Mouse (Mus musculus): ENCODE results near the gene Bbip1. TPM values are rescaled to one million over a fixed set of nuclear protein-coding genes. Genes with fewer than 3 reads are reported as not detected.
"Not testable (repeated sequence)": the region's sequence is repeated elsewhere in the genome, so short reads cannot be mapped to it uniquely, and the experiment has no call there.

Bbip1 gene
- polyA plus RNA-seq, 1 experiment from 2014 or later: 75.7 TPM

DNA sequence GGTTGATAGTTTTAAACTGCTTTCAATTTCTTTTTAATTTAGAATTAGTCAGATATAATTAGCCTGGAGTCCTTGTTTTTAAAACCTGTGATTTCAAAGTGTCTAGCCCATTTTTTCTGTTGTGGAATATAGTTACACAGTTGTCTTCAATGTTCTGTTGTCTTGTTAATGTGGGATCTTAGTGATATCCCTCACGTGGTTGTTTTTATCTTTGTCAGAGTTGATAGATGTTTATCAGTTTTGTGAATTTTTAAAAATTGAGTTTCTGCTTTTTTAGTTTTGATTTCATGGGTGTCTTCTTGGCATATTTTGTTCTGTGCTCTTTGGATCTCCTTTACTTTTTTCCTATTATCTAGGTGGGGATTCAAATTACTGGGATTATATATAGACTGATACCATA, 29.2 kb upstream of the Bbip1 start:
- Histone ChIP-seq H3K9ac (ENCODE audit: low read depth, low read length) (no peak overlapping the region), H3K27me3 (replicated peaks; ENCODE audit: control insufficient read depth, insufficient read depth, low read length) (no peaks in the 10 kb centered on the region), H3K4me3 (ENCODE audit: low read depth, low read length) (no peak overlapping the region), H3K36me3 (ENCODE audit: control insufficient read depth, insufficient read depth) (no peaks in the 10 kb centered on the region; the same call in 1 of the 2 replicates), H3K4me1 (replicated peaks; ENCODE audit: control insufficient read depth, insufficient read depth, low read length) (no peaks in the 10 kb centered on the region), H3K9me3 (ENCODE audit: control insufficient read depth) (no peaks in the 10 kb centered on the region), H3K4me2 (replicated peaks; ENCODE audit: low read depth) (no peak overlapping the region), H3K27ac (ENCODE audit: low read depth, low read length) (no peak overlapping the region)
- no peak for ATAC-seq
- WGBS: 69% methylated on average over 1 of the region's 1 CpGs
- no peak for TF ChIP-seq CTCF (IDR thresholded peaks at IDR 0.05; ENCODE audit: low read depth)

DNA sequence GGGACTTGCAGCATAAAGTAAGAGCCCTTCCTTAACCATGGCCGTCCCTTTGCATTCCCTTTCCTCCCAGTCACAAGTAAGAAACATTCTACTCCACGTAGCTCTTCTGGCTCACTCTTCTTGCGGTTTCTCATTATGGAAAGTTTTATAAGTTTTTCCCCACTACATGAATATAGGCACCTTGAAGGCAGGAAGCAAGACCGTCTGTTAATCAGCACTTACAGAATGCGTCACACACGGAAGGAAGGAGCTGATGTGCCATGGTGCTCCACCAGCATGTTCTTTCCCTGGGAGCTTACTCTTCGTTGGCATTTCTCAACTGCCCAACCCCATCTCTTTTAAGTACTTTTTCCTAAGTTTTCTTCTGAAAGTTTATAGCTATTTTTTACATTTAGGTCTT, 27.5 kb upstream of the Bbip1 start:
- Histone ChIP-seq H3K27ac (ENCODE audit: low read depth, low read length) (no peak overlapping the region), H3K9ac (ENCODE audit: low read depth, low read length) (no peak overlapping the region), H3K4me2 (replicated peaks; ENCODE audit: low read depth) (no peak overlapping the region), H3K9me3 (ENCODE audit: control insufficient read depth) (no peaks in the 10 kb centered on the region), H3K36me3 (ENCODE audit: control insufficient read depth, insufficient read depth) (no peaks in the 10 kb centered on the region; the same call in 1 of the 2 replicates), H3K4me1 (replicated peaks; ENCODE audit: control insufficient read depth, insufficient read depth, low read length) (no peaks in the 10 kb centered on the region), H3K27me3 (replicated peaks; ENCODE audit: control insufficient read depth, insufficient read depth, low read length) (no peaks in the 10 kb centered on the region), H3K4me3 (ENCODE audit: low read depth, low read length) (no peak overlapping the region)
- no peak for ATAC-seq
- WGBS: 78% methylated on average over 7 of the region's 7 CpGs
- no peak for TF ChIP-seq CTCF (IDR thresholded peaks at IDR 0.05; ENCODE audit: low read depth)

DNA sequence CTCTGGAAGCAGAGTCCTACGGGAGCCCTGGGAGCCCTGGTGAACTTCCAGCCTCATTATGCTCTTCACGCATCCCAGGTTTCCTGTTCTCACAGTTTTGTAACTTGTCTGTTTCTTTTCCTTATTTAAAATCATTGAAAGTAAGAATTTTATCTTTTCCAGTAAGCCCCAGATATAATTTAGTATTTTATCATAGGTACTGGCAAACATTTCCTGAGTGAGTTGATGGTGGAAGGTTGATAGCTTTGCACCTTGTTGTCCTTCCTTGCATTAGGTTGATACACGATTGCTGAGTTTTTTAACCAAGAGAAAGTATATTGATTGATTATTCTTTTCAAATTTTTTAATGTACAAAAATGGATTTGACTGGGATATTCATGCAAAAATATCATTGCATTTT, 24.8 kb upstream of the Bbip1 start:
- H3K9me3 ChIP-seq (ENCODE audit: control insufficient read depth): no peaks in the 10 kb centered on the region
- 87% methylated on average over 3 of the region's 3 CpGs for WGBS
- no peak for TF ChIP-seq CTCF (IDR thresholded peaks at IDR 0.05; ENCODE audit: low read depth)
- no peak overlapping the region for H3K4me2 ChIP-seq (replicated peaks; ENCODE audit: low read depth)
- H3K4me1 ChIP-seq (replicated peaks; ENCODE audit: control insufficient read depth, insufficient read depth, low read length): no peaks in the 10 kb centered on the region
- no peaks in the 10 kb centered on the region for H3K36me3 ChIP-seq (ENCODE audit: control insufficient read depth, insufficient read depth)
- no peak overlapping the region for H3K4me3 ChIP-seq (ENCODE audit: low read depth, low read length)
- H3K27ac ChIP-seq (ENCODE audit: low read depth, low read length): no peak overlapping the region
- no peaks in the 10 kb centered on the region for H3K27me3 ChIP-seq (replicated peaks; ENCODE audit: control insufficient read depth, insufficient read depth, low read length)
- no peak for ATAC-seq
- H3K9ac ChIP-seq (ENCODE audit: low read depth, low read length): no peak overlapping the region

DNA sequence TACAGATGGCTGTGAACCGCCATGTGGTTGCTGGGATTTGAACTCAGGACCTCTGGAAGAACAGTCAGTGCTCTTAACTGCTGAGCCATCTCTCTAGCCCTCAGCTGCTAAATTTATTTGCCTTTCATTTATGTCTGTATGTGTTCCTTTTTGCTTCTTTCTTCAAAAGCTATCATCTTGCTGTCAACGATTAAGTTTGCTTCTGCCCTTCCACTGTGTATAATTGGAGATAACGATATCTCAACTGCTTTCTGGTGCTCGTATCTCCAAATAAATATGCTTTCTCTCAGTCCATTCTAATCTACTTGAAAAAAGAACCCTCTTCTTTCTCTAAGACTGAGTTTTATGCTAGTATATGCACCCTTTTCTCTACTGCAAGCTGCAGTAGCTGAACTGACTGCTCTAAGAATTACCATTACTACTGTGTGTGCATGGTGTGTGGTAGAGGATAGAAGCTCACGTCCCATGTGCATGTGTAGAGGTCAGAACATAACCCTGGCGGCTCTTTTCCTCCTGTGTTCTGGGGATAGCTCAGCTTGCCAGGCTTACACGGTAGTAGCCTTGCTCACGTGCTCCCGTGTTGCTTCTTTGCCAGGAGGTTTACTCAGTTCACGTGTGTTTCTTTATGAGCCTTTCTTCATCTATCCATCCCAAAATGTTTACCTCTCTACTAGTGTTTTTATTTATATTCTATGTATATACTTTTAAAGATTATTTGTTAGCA, 20.6 kb upstream of the Bbip1 start:
- no peak for ATAC-seq
- 77% methylated on average over 10 of the region's 10 CpGs for WGBS
- no peak for TF ChIP-seq CTCF (IDR thresholded peaks at IDR 0.05; ENCODE audit: low read depth)

DNA sequence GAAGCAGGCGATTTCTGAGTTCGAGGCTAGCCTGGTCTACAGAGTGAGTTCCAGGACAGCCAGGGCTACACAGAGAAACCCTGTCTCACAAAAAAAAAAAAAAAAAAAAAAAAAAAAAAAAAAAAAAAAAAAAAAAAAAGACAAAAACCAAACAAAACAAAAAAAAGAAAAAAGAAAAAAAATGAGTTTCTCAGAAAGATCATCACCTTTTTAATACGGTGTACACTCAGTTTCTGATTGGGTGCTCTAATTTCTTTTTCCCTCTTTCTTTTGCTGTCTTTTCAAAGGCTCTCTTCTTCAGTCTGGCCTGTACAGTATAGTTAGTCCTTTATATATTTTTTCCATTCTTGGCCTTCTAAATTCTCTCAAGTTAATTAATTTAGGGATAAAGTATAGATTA, 19.9 kb upstream of the Bbip1 start:
- ATAC-seq: not testable (repeated sequence)
- 94% methylated on average over 3 of the region's 3 CpGs for WGBS

More for the DNA sequence above, 20.6 kb upstream of the Bbip1 start:
- Histone ChIP-seq H3K4me1 (replicated peaks; ENCODE audit: control insufficient read depth, insufficient read depth, low read length) (no peaks in the 10 kb centered on the region), H3K27me3 (replicated peaks; ENCODE audit: control insufficient read depth, insufficient read depth, low read length) (no peaks in the 10 kb centered on the region), H3K36me3 (ENCODE audit: control insufficient read depth, insufficient read depth) (no peaks in the 10 kb centered on the region), H3K4me3 (ENCODE audit: low read depth, low read length) (no peak overlapping the region), H3K27ac (ENCODE audit: low read depth, low read length) (no peak overlapping the region), H3K9me3 (ENCODE audit: control insufficient read depth) (no peaks in the 10 kb centered on the region), H3K9ac (ENCODE audit: low read depth, low read length) (no peak overlapping the region), H3K4me2 (replicated peaks; ENCODE audit: low read depth) (no peak overlapping the region)

DNA sequence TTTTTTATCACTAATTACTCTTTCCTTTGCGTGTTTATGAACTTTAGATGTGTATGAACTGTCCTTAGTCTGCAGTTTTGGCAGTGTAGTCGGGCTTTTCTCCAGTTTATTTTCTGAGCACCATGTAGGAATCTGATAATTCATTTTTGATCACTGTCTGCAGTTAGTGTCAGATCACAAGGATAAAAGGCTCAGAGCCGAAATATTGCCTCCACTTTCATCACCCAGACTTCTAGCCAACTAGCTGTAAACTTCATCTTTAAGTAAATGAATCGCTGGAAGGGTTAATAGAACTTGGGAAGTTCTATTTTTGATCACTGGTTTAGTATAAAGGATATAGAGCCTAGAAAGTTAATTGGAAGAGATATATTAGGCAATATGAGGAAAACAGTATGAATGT, 18.1 kb upstream of the Bbip1 start:
- TF ChIP-seq CTCF (IDR thresholded peaks at IDR 0.05; ENCODE audit: low read depth): no peak
- H3K9me3 ChIP-seq (ENCODE audit: control insufficient read depth): no peaks in the 10 kb centered on the region
- 83% methylated on average over 4 of the region's 4 CpGs for WGBS
- no peak overlapping the region for H3K4me2 ChIP-seq (replicated peaks; ENCODE audit: low read depth)
- H3K9ac ChIP-seq (ENCODE audit: low read depth, low read length): no peak overlapping the region
- no peak overlapping the region for H3K4me3 ChIP-seq (ENCODE audit: low read depth, low read length)
- H3K4me1 ChIP-seq (replicated peaks; ENCODE audit: control insufficient read depth, insufficient read depth, low read length): no peaks in the 10 kb centered on the region
- no peak for ATAC-seq
- H3K27me3 ChIP-seq (replicated peaks; ENCODE audit: control insufficient read depth, insufficient read depth, low read length): no peaks in the 10 kb centered on the region
- H3K27ac ChIP-seq (ENCODE audit: low read depth, low read length): no peak overlapping the region
- no peaks in the 10 kb centered on the region for H3K36me3 ChIP-seq (ENCODE audit: control insufficient read depth, insufficient read depth)

More for the DNA sequence above, 19.9 kb upstream of the Bbip1 start:
- H3K4me2 ChIP-seq (replicated peaks; ENCODE audit: low read depth); H3K9ac ChIP-seq (ENCODE audit: low read depth, low read length); H3K4me1 ChIP-seq (replicated peaks; ENCODE audit: control insufficient read depth, insufficient read depth, low read length); H3K27ac ChIP-seq (ENCODE audit: low read depth, low read length); H3K4me3 ChIP-seq (ENCODE audit: low read depth, low read length); H3K9me3 ChIP-seq (ENCODE audit: control insufficient read depth); H3K27me3 ChIP-seq (replicated peaks; ENCODE audit: control insufficient read depth, insufficient read depth, low read length); H3K36me3 ChIP-seq (ENCODE audit: control insufficient read depth, insufficient read depth): not testable (repeated sequence)

All from intestine, postnatal 0 days (tissue).